Mouse (Mus musculus): ENCODE results near the gene Prr19. TPM values are rescaled to one million over a fixed set of nuclear protein-coding genes. Genes with fewer than 3 reads are reported as not detected.
A peak's percentile ranks its signal among the peaks of the same experiment; 100 is the strongest.

Prr19 gene
- polyA plus RNA-seq, 1 experiment from 2014 or later, result 3.5 TPM

DNA sequence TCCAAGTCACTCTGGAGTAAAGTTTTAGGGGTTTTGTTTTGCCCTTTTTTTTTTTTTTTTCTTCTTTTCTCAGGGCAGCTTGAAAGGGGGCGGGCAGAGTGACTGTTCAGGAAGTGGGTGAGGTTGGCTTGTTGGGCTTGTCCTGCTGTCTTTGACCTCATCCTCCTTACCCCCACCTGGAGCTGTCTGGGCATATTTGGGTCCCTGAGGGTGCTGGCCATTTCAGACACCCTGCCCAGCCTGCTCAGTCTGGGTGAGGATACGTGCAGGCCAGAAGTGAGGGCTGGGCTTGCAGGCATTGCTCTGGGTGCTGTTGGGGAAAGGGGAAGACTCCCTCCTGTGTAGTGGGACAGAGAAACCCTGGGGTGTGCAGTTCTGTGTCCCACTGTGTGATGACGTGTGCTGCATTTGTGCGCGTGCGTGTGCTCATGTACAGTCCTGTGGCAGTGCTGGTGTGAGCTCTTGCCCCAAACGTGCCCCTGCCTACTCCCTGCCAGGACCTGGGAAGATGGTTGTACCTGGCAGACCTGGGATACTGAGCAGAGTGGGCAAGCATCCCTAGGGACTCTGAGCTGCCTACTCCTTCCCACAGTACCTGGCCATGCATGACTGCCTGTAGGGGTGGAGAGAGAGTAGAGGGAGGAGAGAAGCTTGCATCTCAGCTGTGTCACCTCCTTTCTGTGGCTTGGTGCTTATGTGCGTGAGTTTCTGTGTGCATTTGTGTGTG, 31.5 kb upstream of the Prr19 start:
- Histone ChIP-seq H3K4me1 (replicated peaks) (peaks cover 41% of the 10 kb centered on the region), H3K27ac (replicated peaks) (no peak overlapping the region), H3K9me3 (no peaks in the 10 kb centered on the region), H3K36me3 (peaks cover 24% of the 10 kb centered on the region), H3K9ac (peak overlapping the region; percentile 87; the same call in 1 of the 2 replicates), H3K27me3 (no peaks in the 10 kb centered on the region), H3K4me3 (peak overlapping the region; percentile 76; the same call in 1 of the 2 replicates), H3K4me2 (peak overlapping the region; percentile 74)
- ATAC-seq (ENCODE audit: low FRiP score, low read depth), result no peak
- 80% methylated on average over 8 of the region's 8 CpGs for WGBS

- H3K27me3 ChIP-seq, result no peaks in the 10 kb centered on the region
- H3K9me3 ChIP-seq, result no peaks in the 10 kb centered on the region
- no peak overlapping the region for H3K4me2 ChIP-seq
- H3K4me1 ChIP-seq (replicated peaks), result peaks cover 53% of the 10 kb centered on the region
- H3K9ac ChIP-seq, result no peak overlapping the region
- no peak for ATAC-seq (ENCODE audit: low FRiP score, low read depth)
- H3K4me3 ChIP-seq, result no peak overlapping the region
- no peak overlapping the region for H3K27ac ChIP-seq (replicated peaks)
- 88% methylated on average over 35 of the region's 35 CpGs for WGBS
- H3K36me3 ChIP-seq, result peaks cover 24% of the 10 kb centered on the region
Observed at GRCm38 (mm10) chr7:25270652-25271633, 30.3 kb upstream of the Prr19 start.

- no peaks in the 10 kb centered on the region for H3K27me3 ChIP-seq
- ATAC-seq (ENCODE audit: low FRiP score, low read depth), result no peak
- no peak overlapping the region for H3K4me2 ChIP-seq
- H3K4me3 ChIP-seq, result no peak overlapping the region
- no peak overlapping the region for H3K27ac ChIP-seq (replicated peaks)
- H3K9ac ChIP-seq, result no peak overlapping the region
- H3K4me1 ChIP-seq (replicated peaks), result peaks cover 57% of the 10 kb centered on the region
- no peaks in the 10 kb centered on the region for H3K9me3 ChIP-seq
- H3K36me3 ChIP-seq, result peaks cover 24% of the 10 kb centered on the region
- 89% methylated on average over 30 of the region's 30 CpGs for WGBS
Observed at GRCm38 (mm10) chr7:25271651-25272444, 29.4 kb upstream of the Prr19 start.

GRCm38 (mm10) chr7:25272445-25273258, 28.6 kb upstream of the Prr19 start:
- H3K4me2 ChIP-seq, result no peak overlapping the region
- no peak overlapping the region for H3K9ac ChIP-seq
- ATAC-seq (ENCODE audit: low FRiP score, low read depth), result no peak
- H3K27me3 ChIP-seq, result no peaks in the 10 kb centered on the region
- H3K4me1 ChIP-seq (replicated peaks), result peaks cover 61% of the 10 kb centered on the region
- H3K27ac ChIP-seq (replicated peaks), result no peak overlapping the region
- H3K36me3 ChIP-seq, result peaks cover 24% of the 10 kb centered on the region
- no peak overlapping the region for H3K4me3 ChIP-seq
- no peaks in the 10 kb centered on the region for H3K9me3 ChIP-seq
- 91% methylated on average over 38 of the region's 38 CpGs for WGBS

DNA sequence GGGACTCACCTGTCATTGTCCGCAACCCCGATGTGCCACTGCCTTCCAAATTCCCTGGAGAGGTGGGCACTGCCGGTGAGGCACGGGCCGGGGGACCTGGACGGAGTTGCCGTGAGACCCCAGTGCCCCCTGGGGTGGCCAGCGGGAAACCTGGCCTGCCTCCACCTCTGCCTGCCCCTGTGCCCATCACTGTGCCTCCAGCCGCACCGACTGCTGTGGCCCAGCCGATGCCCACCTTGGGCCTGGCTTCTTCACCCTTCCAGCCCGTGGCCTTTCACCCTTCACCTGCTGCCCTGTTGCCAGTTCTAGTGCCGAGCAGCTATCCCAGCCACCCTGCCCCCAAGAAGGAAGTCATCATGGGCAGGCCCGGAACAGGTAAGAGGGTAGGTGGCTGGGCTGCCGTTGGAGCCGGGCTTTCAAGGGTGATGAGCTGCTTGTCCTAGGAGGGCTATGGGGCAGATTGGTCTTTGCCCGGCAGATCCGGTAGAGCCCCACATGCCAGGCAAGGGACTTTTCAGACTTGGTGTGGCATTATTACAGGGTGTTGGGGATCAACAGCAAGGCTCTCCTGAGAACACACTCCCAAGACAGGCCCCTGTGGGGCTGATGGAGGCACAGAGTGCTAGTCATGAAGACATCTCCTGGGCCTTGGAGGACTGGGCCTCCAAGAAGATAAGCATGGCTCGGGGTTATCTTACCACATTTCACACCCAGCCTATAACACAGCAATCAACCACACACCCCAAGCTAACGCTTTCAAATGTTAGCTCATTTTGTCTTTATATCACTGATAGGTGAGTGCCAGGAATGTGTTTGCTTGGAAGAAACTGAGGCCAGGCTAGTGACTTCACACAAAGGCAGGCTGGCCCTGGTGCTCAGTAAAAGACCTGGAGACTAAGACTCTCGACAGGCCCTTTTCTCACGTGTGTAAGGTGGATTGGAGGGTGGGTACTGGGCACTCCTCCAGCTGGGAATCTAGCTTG, 27.7 kb upstream of the Prr19 start:
- Histone ChIP-seq H3K9ac (no peak overlapping the region), H3K4me3 (no peak overlapping the region), H3K9me3 (no peaks in the 10 kb centered on the region), H3K27me3 (no peaks in the 10 kb centered on the region), H3K27ac (replicated peaks) (no peak overlapping the region), H3K4me2 (no peak overlapping the region), H3K36me3 (peaks cover 24% of the 10 kb centered on the region), H3K4me1 (replicated peaks) (peaks cover 65% of the 10 kb centered on the region)
- WGBS, result 90% methylated on average over 22 of the region's 22 CpGs
- no peak for ATAC-seq (ENCODE audit: low FRiP score, low read depth)

DNA sequence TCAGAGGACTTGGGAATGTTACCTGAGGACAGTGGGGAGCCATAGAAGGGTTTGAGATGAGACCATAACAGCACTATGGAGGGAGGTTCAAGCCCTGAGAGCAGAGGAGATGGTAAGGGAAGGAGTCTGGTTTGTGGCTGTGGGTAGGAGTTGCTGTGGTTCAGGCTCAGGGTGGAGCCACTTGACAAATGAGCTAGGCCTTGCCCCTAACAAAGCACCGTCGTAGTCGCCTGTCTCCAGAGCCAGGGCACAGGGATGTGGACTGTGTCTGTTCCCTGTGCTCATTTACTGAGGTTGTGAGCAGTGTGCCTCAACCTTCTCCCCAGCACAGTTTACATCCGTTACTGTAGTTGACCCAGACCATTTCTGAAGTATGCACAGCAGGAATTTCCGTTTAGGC, 26.6 kb upstream of the Prr19 start:
- Histone ChIP-seq H3K4me3 (no peak overlapping the region), H3K36me3 (peaks cover 24% of the 10 kb centered on the region), H3K9me3 (no peaks in the 10 kb centered on the region), H3K27me3 (no peaks in the 10 kb centered on the region), H3K27ac (replicated peaks) (no peak overlapping the region), H3K4me2 (no peak overlapping the region), H3K9ac (peak overlapping the region; percentile 15; the same call in 1 of the 2 replicates), H3K4me1 (replicated peaks) (peaks cover 61% of the 10 kb centered on the region)
- ATAC-seq (ENCODE audit: low FRiP score, low read depth), result no peak
- 61% methylated on average over 5 of the region's 5 CpGs for WGBS

- Histone ChIP-seq H3K9me3 (no peaks in the 10 kb centered on the region), H3K4me2 (no peak overlapping the region), H3K27me3 (no peaks in the 10 kb centered on the region), H3K9ac (peak overlapping the region; percentile 15; the same call in 1 of the 2 replicates), H3K4me3 (no peak overlapping the region), H3K4me1 (replicated peaks) (peaks cover 61% of the 10 kb centered on the region), H3K36me3 (peaks cover 24% of the 10 kb centered on the region), H3K27ac (replicated peaks) (no peak overlapping the region)
- WGBS, result 92% methylated on average over 3 of the region's 3 CpGs
- no peak for ATAC-seq (ENCODE audit: low FRiP score, low read depth)
Observed at GRCm38 (mm10) chr7:25274996-25275395, 26.2 kb upstream of the Prr19 start.

DNA sequence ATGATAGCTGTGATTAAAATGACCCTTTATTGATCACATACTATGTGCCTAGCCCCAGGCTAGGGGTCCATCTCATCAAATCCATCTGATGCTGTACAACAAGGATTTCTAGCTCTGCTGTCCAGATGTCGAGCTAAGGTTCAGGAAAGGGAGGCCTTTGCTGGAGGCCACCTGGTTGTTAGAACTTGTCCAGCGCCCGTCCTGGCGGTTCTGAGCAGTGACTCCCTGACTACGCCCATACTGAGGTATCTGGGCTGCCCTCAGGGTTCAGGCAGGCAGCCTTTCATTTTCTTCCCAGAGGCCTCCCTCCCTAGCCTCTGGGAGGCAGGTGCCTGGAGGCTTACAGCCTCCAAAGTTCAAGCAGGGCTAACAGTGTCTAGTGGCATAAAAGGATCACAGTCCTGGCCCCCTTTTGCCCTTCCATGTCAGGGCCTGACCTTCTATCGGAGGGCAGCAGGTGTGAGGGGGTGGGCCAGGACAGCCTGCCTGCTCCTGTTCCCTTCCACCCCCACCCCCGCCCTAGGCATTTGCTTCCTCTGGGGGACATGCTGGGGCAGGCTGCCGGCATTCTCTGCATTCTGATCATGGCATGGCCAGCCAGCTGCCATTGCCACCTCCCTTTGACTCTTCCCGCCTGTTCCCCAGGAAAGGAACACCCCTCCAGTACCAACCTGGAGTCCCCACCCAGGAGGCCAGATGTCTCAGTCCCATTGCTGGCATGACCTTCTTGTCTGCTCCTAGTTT, 25.5 kb upstream of the Prr19 start:
- peaks cover 24% of the 10 kb centered on the region for H3K36me3 ChIP-seq
- WGBS, result 60% methylated on average over 9 of the region's 9 CpGs
- H3K9me3 ChIP-seq, result no peaks in the 10 kb centered on the region
- H3K9ac ChIP-seq, result no peak overlapping the region
- no peak overlapping the region for H3K4me3 ChIP-seq
- no peaks in the 10 kb centered on the region for H3K27me3 ChIP-seq
- H3K27ac ChIP-seq (replicated peaks), result no peak overlapping the region; the same call in 1 of the 2 replicates
- no peak overlapping the region for H3K4me2 ChIP-seq
- ATAC-seq (ENCODE audit: low FRiP score, low read depth), result no peak
- H3K4me1 ChIP-seq (replicated peaks), result peaks cover 62% of the 10 kb centered on the region

- peak overlapping the region; percentile 59; the same call in 1 of the 2 replicates for H3K4me3 ChIP-seq
- WGBS, result 88% methylated on average over 4 of the region's 4 CpGs
- peaks cover 72% of the 10 kb centered on the region for H3K4me1 ChIP-seq (replicated peaks)
- H3K27ac ChIP-seq (replicated peaks), result peak overlapping the region; percentile 99
- peak overlapping the region; percentile 69 for H3K4me2 ChIP-seq
- no peaks in the 10 kb centered on the region for H3K9me3 ChIP-seq
- H3K27me3 ChIP-seq, result no peaks in the 10 kb centered on the region
- H3K36me3 ChIP-seq, result peaks cover 11% of the 10 kb centered on the region
- H3K9ac ChIP-seq, result peak overlapping the region; percentile 18
- ATAC-seq (ENCODE audit: low FRiP score, low read depth), result no peak
Observed at GRCm38 (mm10) chr7:25277405-25277804, 23.8 kb upstream of the Prr19 start.

DNA sequence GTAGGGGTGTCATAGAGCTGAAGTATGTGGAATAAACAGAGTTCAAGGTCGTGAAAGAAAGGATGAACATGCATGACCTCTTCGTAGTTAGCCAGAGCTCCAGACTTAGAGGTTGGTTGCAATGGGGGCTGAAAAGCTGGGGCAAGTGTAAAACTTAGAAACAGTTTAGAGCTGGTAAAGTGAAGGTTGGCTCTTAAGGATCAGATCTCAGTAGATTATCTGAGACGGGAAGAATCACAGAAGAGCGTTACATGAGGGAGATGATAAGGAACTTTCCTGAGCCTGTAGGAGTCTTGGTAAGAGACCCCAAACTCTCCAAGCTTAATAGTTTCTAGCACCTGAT, 23.2 kb upstream of the Prr19 start:
- no peaks in the 10 kb centered on the region for H3K27me3 ChIP-seq
- no peak for ATAC-seq (ENCODE audit: low FRiP score, low read depth)
- WGBS, result 18% methylated on average over 4 of the region's 4 CpGs
- peak overlapping the region; percentile 18 for H3K9ac ChIP-seq
- H3K9me3 ChIP-seq, result no peaks in the 10 kb centered on the region
- H3K27ac ChIP-seq (replicated peaks), result peak overlapping the region; percentile 99
- H3K36me3 ChIP-seq, result peaks cover 6% of the 10 kb centered on the region; the same call in 1 of the 2 replicates
- H3K4me3 ChIP-seq, result peak overlapping the region; percentile 59
- peaks cover 73% of the 10 kb centered on the region for H3K4me1 ChIP-seq (replicated peaks)
- H3K4me2 ChIP-seq, result peak overlapping the region; percentile 69

Measured in hindbrain, embryonic 15.5 days (tissue).